Mouse (Mus musculus) frontal cortex, postnatal 14 days (tissue): Measurements from ENCODE around the gene Dapk1.

Experiments used
- DNase-seq, 2 experiments: peaks; one replicate each; pipeline ENCODE4 v3.0.0; 2022; ENCODE audit warnings: low spot score in 2 of 2

Dapk1 gene

DNA sequence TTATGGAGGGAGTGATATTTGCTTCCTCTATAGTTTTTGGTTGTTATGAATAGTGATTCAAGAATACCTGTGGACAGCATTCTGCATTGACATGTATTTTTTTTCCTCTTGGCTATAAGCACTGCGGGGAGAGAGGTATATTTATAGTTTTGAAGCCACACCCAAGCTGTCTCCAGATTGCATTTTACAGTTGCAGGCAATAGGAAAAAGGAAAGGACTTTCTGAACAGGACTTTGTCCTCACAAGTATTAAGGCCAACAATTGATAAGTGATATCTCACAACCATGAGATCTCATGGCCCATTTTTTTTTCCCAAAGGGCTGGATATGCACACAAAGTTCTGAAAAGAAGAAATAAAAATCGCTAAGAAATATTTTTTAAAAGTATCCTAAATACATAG lies 207.9 kb downstream of the Dapk1 start:
- DNase-seq = no peak

DNA sequence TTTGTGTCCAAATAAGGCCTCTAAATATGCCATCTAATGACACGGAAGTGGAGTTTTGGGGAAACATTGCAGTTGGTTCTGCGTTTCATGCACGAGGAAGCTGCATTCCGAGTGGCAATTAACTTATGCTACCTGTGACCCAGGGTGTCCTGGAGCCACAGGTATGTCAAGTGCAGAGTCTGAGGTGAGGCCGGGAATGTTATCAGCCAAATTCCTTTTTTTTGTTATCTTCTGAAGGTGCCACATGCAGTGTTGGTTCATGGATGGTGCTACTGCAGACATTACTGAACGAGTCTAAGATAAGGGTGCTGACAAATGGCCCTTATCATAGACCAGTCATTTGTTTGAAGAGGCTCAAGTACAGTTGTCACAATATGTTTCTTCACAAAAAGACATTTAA lies 211.0 kb downstream of the Dapk1 start:
- no peak for DNase-seq
